Mouse (Mus musculus): ENCODE results near the gene Ccdc43. TPM values are rescaled to one million over a fixed set of nuclear protein-coding genes. Genes with fewer than 3 reads are reported as not detected.

Gene Ccdc43
- 19.3 and 27.5 TPM in 2 replicates for polyA plus RNA-seq (2012; ENCODE audit: insufficient read depth, insufficient read length, missing spikeins)

DNA sequence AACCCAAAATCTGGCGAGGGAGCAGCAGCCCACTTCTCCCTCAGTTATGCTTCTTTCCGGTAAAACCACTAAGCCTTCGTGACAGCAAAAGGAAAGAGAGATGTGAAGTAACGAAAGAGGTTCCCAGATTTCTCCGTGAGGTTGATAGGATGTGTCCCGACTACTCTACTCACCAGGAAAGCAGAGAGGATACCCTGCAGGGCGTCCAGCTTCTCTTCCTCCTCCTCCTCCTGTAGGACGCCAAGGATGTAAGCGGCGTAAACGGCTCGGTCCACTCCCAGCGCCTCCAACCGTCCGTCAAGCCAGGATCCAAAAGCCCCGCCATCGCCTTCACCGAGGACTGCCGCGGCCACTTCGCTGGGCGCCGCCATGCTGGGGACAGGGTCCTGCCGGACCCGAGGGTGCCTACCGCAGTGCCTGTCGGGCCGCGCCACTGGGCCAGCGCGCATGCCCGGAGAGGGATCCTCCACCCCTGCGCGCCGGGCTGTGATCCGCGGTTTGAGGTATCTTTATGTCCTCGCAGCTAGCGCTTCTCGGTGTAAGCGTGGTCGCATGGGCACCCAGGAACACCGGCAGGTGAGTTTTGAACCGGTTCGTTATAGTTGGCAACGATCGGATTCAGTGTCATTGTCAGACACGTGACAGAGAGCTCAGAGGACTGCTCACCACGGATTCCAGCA is at the start of gene Ccdc43:
Ccdc43 (minus strand) TSS at position 445 of the 680 bp plus-strand sequence.
- peak within 1 kb of the TSS; percentile 98 for H3K4me3 ChIP-seq (ENCODE audit: insufficient read depth, low read depth, low read length)
- peaks cover 6% of the 10 kb centered on the region for H3K4me1 ChIP-seq (ENCODE audit: control insufficient read depth, insufficient read depth, insufficient read length, low read length)
- peak within 1 kb of the TSS; percentile 76; the same call in 1 of the 2 replicates for H3K27ac ChIP-seq (replicated peaks; ENCODE audit: low read depth, low read length)

DNA sequence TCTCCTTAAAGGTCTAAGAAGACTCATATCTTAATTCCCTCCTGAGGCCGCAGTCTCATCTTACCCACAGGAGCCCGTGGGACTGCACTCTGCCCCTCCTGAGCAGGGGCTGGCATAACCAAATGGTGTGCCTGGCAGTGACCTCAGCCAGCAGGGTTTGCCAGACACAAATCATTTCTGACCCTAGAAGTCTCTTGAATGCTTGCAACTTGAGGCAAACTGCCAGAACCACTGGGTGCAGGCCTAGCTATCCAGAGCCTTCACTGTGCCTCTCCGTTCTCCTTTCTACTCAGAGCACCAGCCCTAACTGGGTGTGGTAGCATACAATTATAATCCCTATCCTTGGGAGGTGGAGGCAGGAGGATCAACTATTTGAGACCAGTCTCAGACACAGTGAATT is 47.2 kb upstream of the Ccdc43 start:
- Histone ChIP-seq H3K4me3 (ENCODE audit: insufficient read depth, low read depth, low read length) (no peak overlapping the region), H3K27ac (replicated peaks; ENCODE audit: low read depth, low read length) (no peak overlapping the region), H3K4me1 (ENCODE audit: control insufficient read depth, insufficient read depth, insufficient read length, low read length) (peaks cover 10% of the 10 kb centered on the region)

DNA sequence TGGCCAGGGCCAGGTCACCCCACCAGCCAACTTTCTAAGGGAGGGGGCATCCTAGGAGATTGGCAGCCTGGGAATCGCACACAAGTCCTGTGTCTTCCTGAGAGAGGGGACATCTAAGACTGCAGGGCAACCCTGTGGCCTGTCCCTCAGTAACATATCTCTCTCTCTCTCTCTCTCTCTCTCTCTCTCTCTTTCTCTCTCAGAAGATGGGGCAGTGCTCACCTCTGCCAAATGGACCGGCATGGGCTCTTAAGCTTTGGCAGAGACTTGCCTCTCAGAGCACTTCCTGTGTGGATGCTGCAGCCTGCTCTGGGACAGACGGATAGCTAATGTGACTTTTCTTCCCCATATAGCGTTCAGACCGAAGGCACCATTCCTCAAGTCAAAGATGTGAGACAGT is 45.3 kb upstream of the Ccdc43 start:
- Histone ChIP-seq H3K27ac (replicated peaks; ENCODE audit: low read depth, low read length) (no peak overlapping the region), H3K4me1 (ENCODE audit: control insufficient read depth, insufficient read depth, insufficient read length, low read length) (peaks cover 7% of the 10 kb centered on the region)

DNA sequence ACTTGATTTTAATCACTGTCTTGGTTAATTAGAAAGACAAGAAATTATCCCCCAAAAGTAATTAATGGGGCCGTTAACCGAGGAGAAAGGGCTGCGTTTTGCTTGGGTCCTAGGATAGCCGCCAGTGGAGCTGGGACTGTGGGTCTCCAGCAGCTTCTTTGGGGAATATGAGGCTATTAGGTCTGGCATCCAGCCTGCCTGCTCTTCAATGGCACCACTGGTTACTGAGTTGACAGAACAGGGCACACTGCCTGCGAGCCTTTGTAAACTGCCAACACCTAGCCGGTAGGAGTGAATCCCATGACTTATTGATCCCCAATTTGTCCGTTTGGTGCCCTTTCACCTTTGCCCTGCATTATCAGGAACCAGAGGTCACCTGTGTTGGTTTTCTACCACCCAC is 44.5 kb upstream of the Ccdc43 start:
- Histone ChIP-seq H3K4me1 (ENCODE audit: control insufficient read depth, insufficient read depth, insufficient read length, low read length) (peaks cover 7% of the 10 kb centered on the region), H3K27ac (replicated peaks; ENCODE audit: low read depth, low read length) (no peak overlapping the region), H3K4me3 (ENCODE audit: insufficient read depth, low read depth, low read length) (no peak overlapping the region)

More for the DNA sequence above, 45.3 kb upstream of the Ccdc43 start:
- no peak overlapping the region for H3K4me3 ChIP-seq (ENCODE audit: insufficient read depth, low read depth, low read length)

DNA sequence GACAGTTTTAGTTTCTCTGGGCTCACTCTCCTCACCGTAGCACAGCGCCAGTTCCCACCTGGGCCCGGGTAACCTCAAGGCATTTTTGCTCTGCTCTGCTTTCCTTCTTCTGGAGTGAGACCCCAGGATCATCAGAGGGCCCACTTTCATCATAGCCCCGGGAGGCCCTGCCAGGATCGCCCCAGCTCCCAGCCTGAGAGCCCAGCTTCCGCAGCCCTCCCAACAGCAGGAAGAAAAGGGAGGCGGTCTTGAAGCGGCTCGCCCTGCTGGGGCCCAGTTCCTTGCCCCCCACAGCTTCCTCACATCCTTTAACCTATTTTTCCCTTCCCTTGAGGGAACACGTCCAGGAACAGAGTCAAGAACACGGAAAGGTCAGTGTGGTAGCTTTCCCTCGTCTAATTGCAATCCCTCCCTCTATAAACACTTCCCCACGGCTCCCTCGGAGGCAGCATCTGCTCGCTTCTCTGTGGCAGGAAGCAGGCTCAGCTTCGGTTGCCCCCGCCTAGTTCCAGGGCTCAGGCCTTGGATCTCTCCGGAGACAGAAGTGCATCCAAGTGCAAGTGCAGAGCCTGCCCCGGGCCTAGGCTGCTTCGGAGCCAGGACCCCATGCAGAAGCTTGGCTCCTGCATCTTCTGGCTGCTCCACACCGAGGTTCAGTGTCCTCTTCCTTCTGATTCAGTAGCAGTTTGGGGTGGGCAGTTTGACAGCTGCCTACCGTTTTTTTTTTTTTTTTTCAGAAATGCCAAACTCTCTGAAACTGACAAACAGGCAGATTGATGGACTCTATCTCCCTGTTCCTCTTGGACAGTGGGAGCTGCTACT is 43.8 kb upstream of the Ccdc43 start:
- peak overlapping the region; percentile 6; the same call in 1 of the 2 replicates for H3K4me3 ChIP-seq (ENCODE audit: insufficient read depth, low read depth, low read length)
- no peak overlapping the region for H3K27ac ChIP-seq (replicated peaks; ENCODE audit: low read depth, low read length)
- H3K4me1 ChIP-seq (ENCODE audit: control insufficient read depth, insufficient read depth, insufficient read length, low read length), result peaks cover 7% of the 10 kb centered on the region

DNA sequence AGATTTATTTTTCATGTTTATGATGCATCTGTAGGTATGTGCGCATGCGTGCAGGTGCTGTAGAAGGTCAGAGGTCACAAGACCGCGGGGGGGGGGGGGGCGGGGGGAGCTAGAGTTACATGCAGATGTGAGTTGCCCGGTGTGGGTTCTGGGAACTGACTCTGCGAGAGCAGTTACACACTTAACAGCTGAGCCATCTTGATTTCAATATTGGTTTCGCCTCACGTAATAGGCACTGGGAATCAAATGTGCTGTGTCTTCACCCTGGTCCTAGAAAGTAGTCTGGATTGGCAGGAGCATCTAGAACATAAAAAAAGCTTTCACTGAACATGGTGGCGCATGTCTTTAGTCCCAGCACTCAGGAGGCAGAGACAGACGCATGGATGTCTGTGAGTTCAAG is 43.1 kb upstream of the Ccdc43 start:
- H3K4me3 ChIP-seq (ENCODE audit: insufficient read depth, low read depth, low read length), result no peak overlapping the region
- peaks cover 7% of the 10 kb centered on the region for H3K4me1 ChIP-seq (ENCODE audit: control insufficient read depth, insufficient read depth, insufficient read length, low read length)

DNA sequence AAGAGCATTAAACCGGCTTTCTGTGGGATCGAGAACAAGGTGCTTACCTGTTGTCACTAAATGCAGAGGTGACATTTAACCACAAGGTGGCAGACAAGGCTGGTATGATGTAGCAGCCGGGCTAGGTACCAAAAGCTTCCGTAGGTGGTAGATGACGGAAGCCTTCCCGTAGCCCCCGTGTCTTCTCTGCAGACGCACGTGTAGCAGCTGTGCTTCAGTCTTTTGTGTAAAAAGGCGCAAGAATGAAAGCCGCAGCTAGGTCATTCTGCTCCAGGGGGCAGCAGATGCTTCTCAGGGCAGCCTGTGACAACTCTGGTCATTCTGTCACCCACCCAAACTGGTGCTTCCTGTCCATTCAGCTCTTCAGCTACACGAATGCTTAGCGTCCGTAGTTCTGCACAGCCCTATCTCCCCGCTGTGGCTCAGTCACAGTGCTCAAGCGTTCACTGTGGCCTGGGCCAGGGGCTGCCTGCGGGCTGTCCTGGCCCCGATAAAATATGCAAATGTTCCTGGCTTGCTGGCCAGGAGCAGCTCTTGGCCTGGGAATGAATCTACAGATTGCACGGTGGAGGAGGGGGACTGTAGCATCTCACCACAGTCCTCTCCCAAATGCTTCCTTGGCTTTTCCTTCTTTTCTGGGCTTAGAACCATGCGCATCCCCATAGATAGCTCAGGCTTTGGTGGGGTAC is 41.8 kb upstream of the Ccdc43 start:
- Histone ChIP-seq H3K27ac (replicated peaks; ENCODE audit: low read depth, low read length) (no peak overlapping the region), H3K4me1 (ENCODE audit: control insufficient read depth, insufficient read depth, insufficient read length, low read length) (peaks cover 7% of the 10 kb centered on the region), H3K4me3 (ENCODE audit: insufficient read depth, low read depth, low read length) (no peak overlapping the region)

More for the DNA sequence above, 43.1 kb upstream of the Ccdc43 start:
- no peak overlapping the region for H3K27ac ChIP-seq (replicated peaks; ENCODE audit: low read depth, low read length)

DNA sequence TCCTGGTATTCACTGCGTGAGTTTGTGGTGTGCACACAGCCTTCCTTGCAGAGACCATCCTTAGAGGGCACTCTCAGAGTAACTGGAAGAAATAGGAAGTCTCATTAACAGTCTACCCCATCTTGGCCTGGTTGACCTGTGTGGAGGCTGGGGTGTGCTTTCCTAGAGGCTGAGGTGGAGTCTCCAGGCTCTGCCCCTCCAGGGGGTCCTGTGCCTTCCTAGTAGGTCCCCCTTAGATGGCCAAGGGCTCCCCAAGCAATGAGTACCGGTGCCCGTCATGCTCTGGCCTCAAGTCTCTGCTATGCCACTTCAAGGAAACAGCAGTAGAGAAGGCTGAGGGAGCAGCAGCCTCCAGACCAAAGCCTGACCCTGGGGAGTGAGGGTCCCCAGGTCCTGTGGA is 40.5 kb upstream of the Ccdc43 start:
- peaks cover 7% of the 10 kb centered on the region for H3K4me1 ChIP-seq (ENCODE audit: control insufficient read depth, insufficient read depth, insufficient read length, low read length)
- H3K27ac ChIP-seq (replicated peaks; ENCODE audit: low read depth, low read length), result no peak overlapping the region
- H3K4me3 ChIP-seq (ENCODE audit: insufficient read depth, low read depth, low read length), result no peak overlapping the region

DNA sequence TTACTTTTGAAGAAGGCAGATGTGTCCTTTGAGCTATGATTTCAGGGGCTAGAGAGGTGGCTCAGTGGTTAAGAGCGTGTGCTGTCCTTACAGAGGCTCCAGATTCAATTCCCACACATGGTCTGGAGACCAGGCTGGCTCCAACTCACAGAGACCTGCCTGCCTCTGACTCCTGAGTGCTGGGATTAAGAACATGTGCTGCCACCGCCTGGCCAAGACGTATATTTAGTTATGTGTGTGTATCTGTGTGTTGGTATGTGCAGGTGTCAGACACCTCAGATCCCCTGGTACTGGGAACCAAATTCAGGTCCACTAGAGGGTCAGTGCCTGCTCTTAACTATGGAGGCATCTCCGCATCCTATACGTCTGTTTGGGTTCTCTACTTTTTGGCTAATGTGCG is 37.4 kb upstream of the Ccdc43 start:
- Histone ChIP-seq H3K4me3 (ENCODE audit: insufficient read depth, low read depth, low read length) (no peak overlapping the region), H3K27ac (replicated peaks; ENCODE audit: low read depth, low read length) (no peak overlapping the region), H3K4me1 (ENCODE audit: control insufficient read depth, insufficient read depth, insufficient read length, low read length) (no peaks in the 10 kb centered on the region)

DNA sequence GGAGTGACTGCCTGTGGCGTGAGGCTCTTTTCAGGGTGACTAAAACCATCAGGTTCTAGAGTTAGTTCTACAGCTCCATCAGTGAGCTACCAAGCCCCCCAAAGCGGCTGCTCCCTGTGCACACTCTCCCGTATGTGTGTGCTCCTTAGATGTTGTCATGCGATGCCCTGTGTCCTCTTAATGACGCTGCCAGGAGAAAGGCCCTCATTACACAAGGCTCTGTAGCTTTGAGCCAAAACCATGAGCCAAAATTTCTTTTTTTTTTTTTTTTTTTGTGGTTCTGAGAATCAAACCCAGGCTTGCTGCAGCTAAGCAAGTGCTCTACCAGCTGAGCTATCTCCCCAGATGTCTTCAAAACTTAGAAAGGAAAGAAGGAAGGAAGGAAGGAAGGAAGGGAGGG is 35.6 kb upstream of the Ccdc43 start:
- no peak overlapping the region for H3K4me3 ChIP-seq (ENCODE audit: insufficient read depth, low read depth, low read length)
- H3K27ac ChIP-seq (replicated peaks; ENCODE audit: low read depth, low read length), result no peak overlapping the region
- H3K4me1 ChIP-seq (ENCODE audit: control insufficient read depth, insufficient read depth, insufficient read length, low read length), result no peaks in the 10 kb centered on the region

DNA sequence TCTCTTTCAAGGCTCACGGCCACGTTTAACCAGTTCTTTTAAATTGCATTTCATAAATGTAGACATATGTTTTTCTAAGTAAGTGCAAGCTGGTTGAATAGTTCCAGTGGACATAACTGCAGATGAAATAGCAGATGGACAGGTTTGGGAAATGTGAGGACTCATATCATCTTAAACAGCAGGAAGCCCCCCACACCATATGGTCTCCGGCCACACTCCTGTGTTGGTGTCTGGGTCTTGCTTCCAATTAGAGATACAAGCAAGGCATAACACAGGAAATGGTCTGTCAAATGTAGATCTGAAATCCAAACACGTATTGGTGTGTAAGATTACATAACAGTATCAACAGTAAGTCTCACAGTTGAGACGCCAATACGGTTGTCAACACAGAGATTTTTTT is 33.8 kb upstream of the Ccdc43 start:
- Histone ChIP-seq H3K27ac (replicated peaks; ENCODE audit: low read depth, low read length) (no peak overlapping the region), H3K4me3 (ENCODE audit: insufficient read depth, low read depth, low read length) (no peak overlapping the region), H3K4me1 (ENCODE audit: control insufficient read depth, insufficient read depth, insufficient read length, low read length) (no peaks in the 10 kb centered on the region)

DNA sequence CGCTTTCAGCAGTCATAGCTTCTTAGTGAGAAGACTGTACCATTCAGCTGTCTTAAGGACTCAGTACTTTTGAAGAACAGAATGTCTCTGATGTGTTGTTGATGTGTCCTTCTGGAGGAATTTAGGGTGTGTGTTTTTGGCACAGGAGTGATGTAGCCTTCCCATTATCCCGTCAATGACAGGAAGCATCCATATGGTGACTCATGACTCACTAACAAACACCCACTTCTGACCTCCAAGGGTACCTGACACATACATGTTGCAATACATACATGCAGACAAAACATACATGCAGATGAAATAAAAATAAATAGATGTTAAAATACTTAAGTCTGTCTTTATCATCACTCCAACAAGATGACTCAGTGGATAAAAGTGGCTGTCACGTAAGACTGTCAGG is 32.3 kb upstream of the Ccdc43 start:
- H3K27ac ChIP-seq (replicated peaks; ENCODE audit: low read depth, low read length), result no peak overlapping the region
- no peaks in the 10 kb centered on the region for H3K4me1 ChIP-seq (ENCODE audit: control insufficient read depth, insufficient read depth, insufficient read length, low read length)
- H3K4me3 ChIP-seq (ENCODE audit: insufficient read depth, low read depth, low read length), result no peak overlapping the region

DNA sequence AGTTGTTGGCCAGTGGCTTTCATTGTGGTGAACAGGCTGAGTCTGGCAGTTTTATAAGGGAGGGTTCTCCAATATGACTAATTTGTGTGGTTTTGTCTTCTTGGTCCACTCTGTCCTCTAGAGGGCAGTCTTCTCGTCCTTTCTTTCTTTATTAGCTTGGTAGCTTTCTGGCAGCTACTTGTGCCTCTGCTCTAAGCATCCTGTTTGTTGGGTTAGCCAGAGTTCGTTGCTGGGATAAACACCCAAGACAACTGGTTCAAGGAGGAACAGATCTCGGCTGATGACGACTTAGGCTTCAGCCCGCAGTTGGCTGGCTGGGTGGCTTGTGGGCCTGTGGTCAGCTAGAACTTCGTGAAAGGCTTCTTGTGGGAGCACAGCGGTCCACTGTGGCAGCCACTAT is 31.0 kb upstream of the Ccdc43 start:
- Histone ChIP-seq H3K27ac (replicated peaks; ENCODE audit: low read depth, low read length) (no peak overlapping the region; the same call in 1 of the 2 replicates), H3K4me1 (ENCODE audit: control insufficient read depth, insufficient read depth, insufficient read length, low read length) (no peaks in the 10 kb centered on the region), H3K4me3 (ENCODE audit: insufficient read depth, low read depth, low read length) (no peak overlapping the region)

DNA sequence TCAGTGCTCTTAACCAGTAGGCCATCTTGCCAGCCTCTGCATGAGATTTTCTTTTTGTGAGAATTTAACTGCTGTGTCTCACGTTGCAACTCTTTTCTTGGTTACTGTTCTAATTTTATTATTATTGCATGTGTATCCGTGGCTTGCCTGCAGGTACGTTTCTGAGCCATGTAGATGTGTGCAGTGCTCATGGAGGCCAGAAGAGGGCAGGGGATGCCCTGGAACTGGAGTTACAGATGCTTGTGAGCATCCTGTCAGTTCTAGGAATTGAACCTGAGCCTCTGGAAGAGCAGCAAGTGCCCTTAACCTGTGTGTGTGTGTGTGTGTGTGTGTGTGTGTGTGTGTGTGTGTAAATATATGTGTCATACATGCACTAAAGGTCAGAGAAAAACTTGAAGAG is 28.0 kb upstream of the Ccdc43 start:
- Histone ChIP-seq H3K27ac (replicated peaks; ENCODE audit: low read depth, low read length) (no peak overlapping the region), H3K4me3 (ENCODE audit: insufficient read depth, low read depth, low read length) (no peak overlapping the region), H3K4me1 (ENCODE audit: control insufficient read depth, insufficient read depth, insufficient read length, low read length) (no peaks in the 10 kb centered on the region)

DNA sequence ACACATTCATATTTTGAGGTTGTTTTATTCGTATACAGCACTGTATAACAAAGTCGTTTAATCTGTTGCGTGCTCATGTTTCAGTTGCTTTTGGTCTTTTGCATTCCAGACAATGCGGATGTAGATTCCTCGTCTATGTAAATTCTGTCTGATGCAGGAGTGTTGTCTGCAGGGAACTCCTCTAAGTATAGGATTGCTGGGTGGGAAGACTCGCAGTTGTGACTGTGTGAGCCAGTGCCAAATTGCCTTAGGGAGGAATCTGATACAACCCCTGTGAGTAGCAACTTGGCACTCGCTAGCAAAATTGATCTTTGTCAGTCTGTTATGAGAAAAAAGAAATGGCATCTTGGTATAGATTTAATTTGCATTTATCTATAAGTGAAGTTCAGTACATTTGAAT is 18.6 kb upstream of the Ccdc43 start:
- Histone ChIP-seq H3K4me3 (ENCODE audit: insufficient read depth, low read depth, low read length) (no peak overlapping the region), H3K27ac (replicated peaks; ENCODE audit: low read depth, low read length) (no peak overlapping the region), H3K4me1 (ENCODE audit: control insufficient read depth, insufficient read depth, insufficient read length, low read length) (no peaks in the 10 kb centered on the region)

Data from brown adipose tissue, adult 24 weeks (tissue).